Mouse (Mus musculus) kidney, adult 11 months (tissue): Measurements from ENCODE around the gene Zfp36l2.
"Not testable (repeated sequence)": the region's sequence is repeated elsewhere in the genome, so short reads cannot be mapped to it uniquely, and the experiment has no call there.

Experiments used
- DNase-seq: peaks from one replicate; pipeline ENCODE4 v3.0.0; 2022

The Zfp36l2 gene

DNA sequence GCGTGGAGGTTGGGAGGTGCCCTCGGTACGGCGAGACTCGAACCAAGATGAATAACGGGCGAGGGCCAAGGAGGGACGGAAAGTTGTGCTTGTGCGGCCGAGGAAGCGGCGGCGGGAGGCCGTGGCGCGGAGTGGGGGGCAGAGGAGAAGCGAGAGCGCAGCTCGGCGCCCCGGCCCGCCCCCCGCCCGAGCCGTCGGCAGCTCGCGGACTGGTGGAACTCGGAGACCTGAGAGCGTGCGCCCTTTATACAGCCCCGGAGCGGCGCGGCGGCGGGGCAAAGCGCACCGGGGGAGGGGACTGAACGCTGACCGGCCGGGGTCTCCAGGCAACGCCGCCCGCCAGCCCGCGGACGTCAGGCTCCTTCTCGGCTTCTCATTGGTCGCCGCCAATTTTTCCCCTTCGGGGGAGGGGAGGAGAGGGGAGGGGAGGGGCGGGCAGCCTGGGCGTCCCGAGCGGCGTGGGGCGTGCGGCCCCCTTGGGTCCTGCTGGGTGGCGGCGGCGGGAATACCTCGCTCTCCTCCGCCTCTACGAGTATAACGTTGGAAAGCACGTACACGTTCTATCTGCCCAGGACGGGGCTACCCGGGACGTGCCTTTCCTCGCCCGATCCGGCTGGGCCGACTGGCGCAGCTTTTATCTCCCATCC, at the start of gene Zfp36l2:
Zfp36l2 (minus strand) TSS at position 221 of the 647 bp plus-strand sequence.
- DNase-seq, result peak; percentile 95

- no peak for DNase-seq
Measured at GRCm38 (mm10) chr17:84236781-84237557, 49.2 kb upstream of the Zfp36l2 start.

GRCm38 (mm10) chr17:84235399-84235928, 47.7 kb upstream of the Zfp36l2 start:
- no peak for DNase-seq

- not testable (repeated sequence) for DNase-seq
Measured at GRCm38 (mm10) chr17:84234785-84235184, 47.0 kb upstream of the Zfp36l2 start.

DNA sequence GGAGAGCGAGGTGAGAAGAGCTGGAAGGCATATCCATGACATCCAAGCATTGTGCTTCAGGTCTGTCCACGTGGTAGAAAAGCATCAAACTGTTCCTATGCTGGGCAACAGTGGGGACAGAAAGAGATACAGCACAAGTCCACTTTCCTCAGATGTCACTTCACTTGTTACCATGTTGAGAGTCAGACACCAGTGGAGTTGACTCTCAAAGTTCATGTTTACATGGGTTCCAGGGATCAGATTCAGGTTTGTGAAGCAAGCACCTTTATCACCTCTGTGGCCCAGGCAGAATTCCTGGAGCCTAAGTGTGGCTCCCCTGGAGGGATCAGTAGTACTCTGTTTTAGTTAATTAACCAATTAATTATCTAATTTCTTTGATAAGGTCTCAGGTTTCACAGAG, 46.0 kb upstream of the Zfp36l2 start:
- DNase-seq, result no peak

DNA sequence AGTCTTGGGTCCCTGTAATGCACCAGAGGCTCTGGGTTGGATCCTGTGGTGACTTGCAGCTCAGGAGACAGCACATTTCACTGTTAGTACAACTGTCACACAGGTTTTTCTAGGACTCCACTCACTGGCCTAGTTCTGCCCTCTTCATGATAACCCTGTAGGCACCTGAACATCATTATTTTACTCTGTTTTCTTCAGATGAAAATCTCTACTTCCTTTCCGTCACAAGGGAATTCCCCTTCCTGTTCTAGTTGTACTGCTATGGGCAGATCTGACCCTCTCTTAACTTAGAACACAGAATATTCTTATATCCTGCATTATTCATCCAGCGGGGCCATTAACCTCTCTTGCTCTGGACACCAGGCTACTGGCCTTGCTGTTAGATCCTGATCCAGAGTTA, 43.6 kb upstream of the Zfp36l2 start:
- DNase-seq, result no peak

- DNase-seq, result peak; percentile 26
Measured at GRCm38 (mm10) chr17:84228223-84228622, 40.5 kb upstream of the Zfp36l2 start.

DNA sequence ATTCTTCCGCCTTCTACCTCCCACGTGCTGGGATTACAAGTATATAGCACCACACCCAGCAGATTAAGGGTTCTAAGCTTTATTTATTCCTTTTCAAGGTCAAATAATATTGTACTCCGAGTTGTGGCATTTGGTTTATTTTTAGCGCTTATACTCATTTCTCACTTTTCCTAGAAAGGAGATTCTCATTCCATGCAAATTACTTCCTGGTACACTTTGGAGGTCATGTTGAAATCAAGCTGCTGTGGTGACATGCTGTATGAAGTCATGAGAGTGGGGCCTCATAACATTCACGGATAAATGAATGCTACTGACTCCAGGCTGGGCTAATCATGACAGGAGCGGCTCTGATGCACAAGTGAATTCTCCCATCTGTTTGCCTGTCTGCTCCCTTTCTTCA, 38.9 kb upstream of the Zfp36l2 start:
- no peak for DNase-seq

DNA sequence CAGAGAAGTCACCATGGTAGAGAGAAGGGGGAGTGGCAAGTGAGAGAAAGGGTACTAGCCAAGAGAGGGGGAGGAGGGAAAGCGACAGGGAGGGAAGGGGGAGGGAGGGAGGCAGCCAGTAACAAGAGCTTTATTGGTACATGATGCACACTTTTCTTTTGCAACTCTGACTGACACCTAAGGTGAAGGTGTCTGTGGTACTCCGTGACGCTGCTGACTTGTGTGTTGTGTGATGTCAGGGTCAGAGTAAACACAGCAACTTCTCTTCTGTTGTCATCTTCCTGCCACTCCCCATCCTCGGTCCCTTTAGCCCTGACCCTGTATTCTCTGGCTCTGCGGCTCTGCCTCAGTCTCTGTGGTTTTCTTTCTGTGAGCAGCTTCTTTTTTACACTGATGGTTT, 38.5 kb upstream of the Zfp36l2 start:
- DNase-seq, result no peak

DNA sequence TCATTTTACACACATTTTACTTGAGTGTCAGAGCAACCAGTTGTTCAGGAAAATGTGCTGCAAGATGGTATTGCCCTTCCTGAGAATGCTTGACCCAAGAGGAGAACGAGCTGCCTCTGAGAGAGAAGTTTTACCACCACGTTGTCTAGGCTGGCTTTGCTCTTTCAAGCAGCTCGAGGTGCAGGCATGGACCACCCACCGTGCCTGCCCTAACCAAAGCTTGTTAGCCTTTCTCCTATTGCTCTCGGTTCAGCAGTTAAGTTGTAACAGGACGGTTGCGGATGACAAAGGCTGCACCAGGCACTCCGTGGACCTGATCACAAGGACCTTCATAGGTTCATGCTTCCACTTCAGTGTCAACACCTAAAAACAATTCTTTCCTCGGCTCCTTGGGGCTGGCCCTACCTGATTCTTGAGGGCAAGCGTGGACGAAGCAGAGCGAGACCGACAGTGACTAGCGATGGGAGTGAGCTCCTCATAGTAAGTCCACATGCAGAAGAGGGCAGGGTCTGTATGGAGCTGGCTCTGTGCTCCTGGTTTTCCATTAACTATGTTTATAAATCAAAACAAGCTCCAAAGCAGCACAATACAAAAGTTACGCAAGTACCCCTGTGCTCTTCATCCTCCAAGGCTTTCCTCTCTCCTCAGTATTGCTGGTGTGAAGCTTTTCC, 36.6 kb upstream of the Zfp36l2 start:
- peak; percentile 31 for DNase-seq

GRCm38 (mm10) chr17:84218841-84219240, 31.1 kb upstream of the Zfp36l2 start:
- DNase-seq, result not testable (repeated sequence)

- DNase-seq, result no peak
Measured at GRCm38 (mm10) chr17:84217696-84218095, 29.9 kb upstream of the Zfp36l2 start.

DNA sequence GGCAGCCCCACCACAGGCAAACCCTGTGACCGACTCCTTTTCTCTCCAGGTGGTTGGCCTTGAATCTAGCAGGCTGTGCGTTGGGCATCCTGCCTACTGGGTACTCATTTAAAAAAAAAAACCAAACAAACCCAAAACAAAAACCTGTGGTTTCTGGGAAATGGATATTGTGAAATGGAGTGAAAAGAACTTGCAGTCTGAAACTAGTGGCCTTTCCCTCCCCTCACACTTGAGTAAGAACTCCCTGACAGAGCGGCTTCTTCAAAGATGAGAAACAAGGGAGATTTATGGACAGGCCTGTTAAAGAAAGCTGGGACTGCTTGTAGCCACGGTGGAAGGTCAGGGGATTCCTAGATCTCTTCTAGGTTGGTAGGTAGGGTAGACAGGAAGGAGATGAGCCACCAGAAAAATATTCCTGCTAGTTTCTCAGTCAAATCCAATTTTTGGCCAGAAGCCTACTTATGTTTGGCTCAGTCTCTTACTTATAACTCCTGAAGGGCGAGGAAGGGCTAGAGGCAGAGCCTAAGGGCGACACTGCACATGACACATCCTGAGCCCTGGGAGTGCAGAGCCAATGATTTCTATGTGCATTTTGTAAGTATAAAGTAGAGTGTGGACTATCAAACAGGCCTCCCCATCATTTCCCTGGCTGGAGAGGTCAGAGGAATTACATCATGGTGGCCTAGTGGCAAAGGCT, 27.7 kb upstream of the Zfp36l2 start:
- no peak for DNase-seq

DNA sequence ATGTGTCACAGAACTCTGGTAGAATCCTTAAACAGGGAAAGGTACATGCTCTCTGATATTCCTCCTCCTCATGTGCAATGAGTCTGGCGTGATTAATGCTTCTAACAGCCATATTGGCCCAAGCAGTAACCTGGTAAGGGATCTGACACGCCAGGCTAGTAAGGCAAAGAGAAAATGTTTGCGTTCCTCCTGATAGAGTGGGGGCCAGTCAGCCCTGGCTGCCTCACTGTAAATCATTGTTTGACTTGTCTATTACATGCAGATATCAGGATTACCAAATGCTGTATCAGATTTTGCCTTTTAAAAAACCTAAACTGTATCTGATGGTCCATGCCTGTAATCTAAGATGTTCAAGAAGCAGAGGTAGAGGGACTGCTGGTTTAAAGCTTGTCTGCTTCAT, 25.7 kb upstream of the Zfp36l2 start:
- DNase-seq, result no peak

DNA sequence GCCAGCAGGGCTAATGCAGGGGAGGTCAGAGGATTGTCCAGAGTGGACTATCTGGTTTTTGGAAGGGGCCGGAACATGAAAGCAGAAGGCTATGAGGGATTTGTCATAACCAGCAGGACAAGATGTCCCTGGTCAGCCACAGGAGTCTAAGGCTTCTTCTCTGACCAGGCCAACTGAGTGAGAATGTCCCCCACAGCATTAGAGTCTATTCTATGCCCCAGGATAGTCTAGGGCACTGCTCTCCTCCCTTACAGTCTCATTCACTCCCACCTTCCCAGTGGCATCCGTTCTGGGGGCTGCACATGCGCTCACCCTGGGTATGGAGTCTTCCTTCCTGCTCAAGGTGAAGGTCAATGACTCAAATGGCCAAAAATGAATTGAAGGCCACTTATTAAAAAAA, 19.9 kb upstream of the Zfp36l2 start:
- no peak for DNase-seq

GRCm38 (mm10) chr17:84206239-84206638, 18.5 kb upstream of the Zfp36l2 start:
- no peak for DNase-seq

DNA sequence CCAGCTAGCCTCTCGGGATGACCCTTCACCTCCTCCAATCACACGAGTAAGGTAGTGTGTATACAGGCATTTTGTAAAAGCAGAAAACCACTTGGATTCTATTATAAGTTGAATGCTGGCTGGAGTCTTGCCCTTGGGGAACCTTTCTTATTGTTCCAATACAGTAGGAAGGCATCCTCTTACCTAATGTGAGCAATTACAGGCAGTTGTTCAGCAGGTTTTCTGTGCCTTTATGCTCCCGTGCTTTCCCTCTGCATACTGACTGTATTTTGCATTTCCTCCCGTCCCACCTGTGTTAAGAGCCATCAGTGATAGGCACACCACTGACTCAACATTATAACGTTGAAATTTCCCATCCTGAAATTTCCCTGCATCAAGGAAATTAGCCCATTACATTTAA, 17.2 kb upstream of the Zfp36l2 start:
- no peak for DNase-seq

DNA sequence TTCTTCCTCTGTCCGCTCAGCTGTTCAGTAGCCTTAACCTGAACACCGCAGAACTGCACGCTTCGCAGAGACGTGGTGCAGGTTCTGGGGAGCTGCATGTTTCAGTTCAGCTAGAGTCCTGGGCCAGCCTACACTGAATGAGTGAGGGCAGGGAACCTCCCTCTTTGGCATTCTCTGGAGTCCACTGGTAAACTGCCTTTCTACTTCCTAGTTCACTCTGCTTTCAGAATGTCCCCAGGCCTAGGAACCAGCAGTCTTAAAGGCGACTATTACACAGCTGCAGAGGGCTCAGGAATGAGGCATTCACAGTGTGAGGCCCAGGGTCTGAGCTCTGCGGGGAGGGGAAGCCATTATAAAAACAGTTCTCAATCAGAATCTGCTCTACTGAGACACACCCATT, 15.6 kb upstream of the Zfp36l2 start:
- no peak for DNase-seq

DNA sequence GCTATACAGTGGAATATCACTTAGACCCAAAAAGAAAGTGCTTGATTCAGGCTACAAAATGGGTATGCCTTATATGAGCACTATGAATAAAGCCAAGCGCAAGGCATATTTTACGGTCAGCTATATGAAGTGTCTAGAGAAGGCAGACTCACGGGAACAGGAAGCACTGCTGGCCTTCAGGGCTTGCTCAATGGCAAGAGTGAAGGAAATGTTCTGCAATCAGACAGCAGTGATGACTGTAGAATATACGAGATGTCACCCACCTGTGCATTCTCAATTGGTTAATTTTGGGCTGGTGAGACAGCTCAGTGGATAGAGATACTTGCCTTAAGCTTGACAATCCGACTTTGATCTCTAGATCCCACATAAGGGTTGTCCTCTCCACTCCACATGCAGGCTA, 13.4 kb upstream of the Zfp36l2 start:
- DNase-seq, result no peak

DNA sequence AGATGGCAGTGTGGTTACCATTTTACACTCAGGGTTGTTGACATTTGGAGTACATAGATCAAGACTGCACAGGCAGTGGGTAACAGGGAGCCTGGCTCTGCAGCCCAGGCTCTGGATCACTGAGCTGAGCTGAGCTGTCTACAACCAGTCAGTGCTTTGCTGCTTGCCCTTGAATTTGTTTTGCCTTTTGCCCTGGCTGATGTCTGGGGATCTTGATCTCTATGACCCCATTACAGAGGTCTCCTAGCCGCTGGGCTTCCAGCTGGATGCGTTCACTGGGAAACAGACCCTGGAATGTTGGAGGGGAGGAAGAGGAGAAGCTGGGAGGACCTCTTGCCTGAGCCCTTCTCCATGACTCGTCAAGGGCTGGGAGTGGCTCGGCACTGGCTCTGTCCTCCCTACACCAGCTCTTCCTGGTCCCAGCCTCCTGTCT, 10.2 kb upstream of the Zfp36l2 start:
- DNase-seq, result peak; percentile 65

- no peak for DNase-seq
Measured at GRCm38 (mm10) chr17:84196329-84196728, 8.6 kb upstream of the Zfp36l2 start.

DNA sequence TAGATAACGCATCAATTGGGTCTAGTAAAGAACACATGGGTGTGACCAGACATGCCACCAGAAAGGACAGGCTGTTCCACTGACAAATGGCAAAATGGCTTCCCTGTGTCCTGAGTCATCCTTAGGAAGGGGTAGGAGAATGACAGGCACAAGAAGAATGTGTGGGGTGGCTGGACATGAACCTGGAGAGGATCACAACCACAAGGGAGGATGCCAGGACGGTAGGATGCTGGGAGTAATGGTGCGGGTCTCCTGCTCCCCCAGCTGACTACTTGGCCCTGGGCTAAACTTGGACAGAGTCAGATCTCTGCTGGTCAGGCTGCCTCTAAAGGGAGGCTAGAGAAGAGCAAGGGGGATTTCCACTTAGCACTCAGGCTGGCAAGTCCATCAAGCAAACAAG, 8.1 kb upstream of the Zfp36l2 start:
- no peak for DNase-seq

DNA sequence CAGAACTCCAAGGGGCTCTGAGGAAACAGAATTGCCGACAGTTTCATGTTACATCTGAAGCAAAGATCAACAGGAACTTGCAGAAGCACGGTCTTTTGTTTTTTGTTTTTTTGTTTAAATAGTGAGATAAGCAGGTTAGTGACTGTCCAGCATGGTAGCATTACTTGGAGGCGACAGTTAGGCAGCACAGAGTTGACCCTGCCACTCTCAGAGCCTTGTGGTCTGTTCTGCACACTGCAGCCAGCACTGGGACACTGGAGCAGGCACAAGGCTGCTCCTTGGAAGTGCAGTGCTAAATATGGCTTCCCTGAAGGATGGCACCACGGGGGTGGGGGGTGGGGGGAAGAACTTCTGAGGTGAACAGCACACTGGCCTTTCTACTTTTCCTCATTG, 7.3 kb upstream of the Zfp36l2 start:
- no peak for DNase-seq
